9 mouse cellular contexts compared by ENCODE assay signal in the genomic region with DNA sequence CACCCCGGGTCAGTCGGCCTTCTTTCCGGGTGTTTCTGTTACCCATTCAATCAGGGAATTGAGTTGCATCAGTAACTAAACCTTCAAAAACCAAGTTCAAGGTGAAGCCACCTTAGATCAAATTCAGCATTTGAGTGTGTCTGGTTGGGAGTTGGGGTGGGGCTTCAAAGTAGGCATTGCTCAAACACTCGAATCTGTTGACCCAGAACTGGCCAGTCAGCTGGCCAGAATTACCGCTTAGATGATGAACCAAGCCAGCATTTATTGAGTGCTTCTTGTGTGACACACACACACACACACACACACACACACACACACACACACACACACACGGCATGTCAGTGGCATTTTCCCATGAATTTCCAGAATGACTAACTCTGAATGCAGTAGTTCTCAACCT. TPM values are rescaled to one million over a fixed set of nuclear protein-coding genes. Genes with fewer than 3 reads are reported as not detected.
"Had no signal": no experiment of that assay in that cellular context is flagged by ENCODE, and none has a peak within 500 bp of the region (broad histone marks: within the 10 kb centered on the region; RNA-seq: fewer than 3 reads in every experiment).

No protein-coding gene starts in this region.

- H3K36me3 ChIP-seq: kidney, embryonic 15.5 days; limb, embryonic 13.5 days; midbrain, embryonic 13.5 days had no signal

- H3K27ac ChIP-seq: kidney, embryonic 15.5 days; limb, embryonic 13.5 days; liver, embryonic 14.5 days; midbrain, embryonic 13.5 days had no signal

- H3K4me3 ChIP-seq: kidney, embryonic 15.5 days; limb, embryonic 13.5 days; midbrain, embryonic 13.5 days had no signal

- H3K27me3 ChIP-seq: midbrain, embryonic 13.5 days had no signal

- H3K9me3 ChIP-seq: kidney, embryonic 15.5 days; limb, embryonic 13.5 days; midbrain, embryonic 13.5 days had no signal

- H3K9ac ChIP-seq: kidney, embryonic 15.5 days; limb, embryonic 13.5 days; liver, embryonic 14.5 days; lung, embryonic 14.5 days; midbrain, embryonic 13.5 days had no signal

- H3K4me2 ChIP-seq: lung, embryonic 14.5 days; midbrain, embryonic 13.5 days had no signal

RNA-seq across cellular contexts. Expression of gene Emx2, which starts 39.5 kb away (rescaled TPM):
- total RNA-seq: liver, adult 2 months; megakaryocyte progenitor cell, adult 5-6 weeks had no signal
- polyA plus RNA-seq: large intestine, adult 2 months; liver, adult 2 months; lung, embryonic 14.5 days; neural tube, embryonic 14.5 days had no signal
